Mouse (Mus musculus) spleen, postnatal 10 days (tissue): ENCODE measurements around the gene Tjap1.

ENCODE experiments used
- DNase-seq, 2 experiments: peaks; one replicate each; pipeline ENCODE4 v3.0.0; 2021 to 2022; ENCODE audit warnings: low spot score in 2 of 2

The Tjap1 gene

GRCm38 (mm10) chr17:46283140-46283539 lies 314 bp upstream of the Tjap1 start:
- DNase-seq, result no peak

- DNase-seq, result no peak
Measured at GRCm38 (mm10) chr17:46278011-46278765, 4.6 kb downstream of the Tjap1 start.

GRCm38 (mm10) chr17:46277586-46277985 lies 5.2 kb downstream of the Tjap1 start:
- no peak for DNase-seq

DNA sequence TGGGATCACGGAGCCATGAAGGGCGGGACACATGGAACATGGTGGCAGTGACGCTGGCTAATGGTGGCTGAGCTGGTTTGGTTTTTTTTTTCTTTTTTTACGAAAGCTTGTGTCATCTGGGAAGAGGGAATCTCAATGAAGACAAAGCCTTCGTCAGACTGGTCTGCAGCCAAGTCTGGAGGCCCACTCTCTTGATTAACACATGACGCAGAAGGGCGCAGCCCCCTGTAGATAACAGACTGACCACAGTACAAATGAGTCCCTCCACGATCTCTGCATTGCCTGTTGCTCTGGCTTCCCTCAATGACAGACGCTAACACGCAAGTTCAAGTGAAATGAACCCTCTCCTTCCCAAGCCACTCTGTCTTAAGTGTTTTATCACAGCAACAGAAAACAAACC lies 7.3 kb downstream of the Tjap1 start:
- DNase-seq, result no peak

DNA sequence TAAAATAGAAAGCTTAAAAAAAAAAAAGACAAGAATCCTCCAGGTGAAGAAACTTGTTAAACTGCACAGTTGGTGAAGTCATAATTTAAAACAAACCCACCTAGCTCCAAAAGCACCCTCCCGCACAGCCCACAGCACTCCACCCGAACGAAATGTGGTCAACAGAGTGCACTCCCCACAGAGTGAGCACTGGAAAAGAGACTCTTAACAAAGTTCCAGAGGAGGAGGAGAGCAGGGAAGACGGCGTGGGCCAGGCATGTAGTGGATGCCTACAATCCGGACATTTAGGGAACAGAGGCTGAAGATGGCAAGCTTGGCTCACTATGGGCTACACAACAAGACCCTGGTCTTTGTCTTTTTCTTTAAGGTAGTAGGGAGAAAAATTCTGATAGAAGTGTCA lies 7.8 kb downstream of the Tjap1 start:
- no peak for DNase-seq

DNA sequence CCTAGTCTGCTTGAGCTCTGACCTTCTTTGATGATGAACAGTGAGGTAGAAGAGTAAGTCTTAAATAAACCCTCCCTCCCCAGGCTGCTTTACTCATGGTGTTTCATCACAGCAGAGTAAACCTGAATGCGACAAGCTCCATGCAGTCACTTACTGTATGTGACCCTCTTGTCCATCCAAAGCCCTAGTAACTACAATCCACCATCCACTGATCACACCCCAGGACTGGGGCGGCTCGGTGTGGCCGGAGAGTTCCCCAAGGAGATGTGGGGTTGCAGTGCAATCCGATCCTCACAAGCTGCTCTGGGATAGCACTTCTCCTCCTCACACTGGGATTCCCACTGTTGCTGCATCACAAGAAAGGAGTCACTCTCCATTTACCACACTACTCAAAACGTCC lies 8.4 kb downstream of the Tjap1 start:
- DNase-seq, result no peak

- DNase-seq, result no peak
Measured at GRCm38 (mm10) chr17:46273803-46274236, 9.0 kb downstream of the Tjap1 start.

DNA sequence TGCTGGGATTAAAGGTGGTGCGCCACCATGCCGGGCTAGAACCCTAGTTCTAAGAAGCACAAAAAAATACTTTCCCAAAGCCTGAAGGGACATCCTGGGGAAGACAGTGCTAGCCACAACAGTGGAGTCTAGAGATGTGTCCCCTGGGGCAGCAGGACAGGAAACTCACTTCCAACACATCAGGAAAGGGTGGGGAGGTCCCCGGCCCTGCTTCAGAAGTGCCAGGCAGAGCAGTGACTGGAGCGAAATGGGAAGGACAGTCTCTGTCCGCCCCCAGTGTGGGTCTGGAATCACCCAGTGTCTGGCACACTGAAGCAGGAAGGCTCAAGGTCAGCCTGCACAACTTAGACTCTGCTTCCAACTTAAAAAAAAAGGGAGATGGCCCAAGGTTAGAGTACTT lies 10.2 kb downstream of the Tjap1 start:
- DNase-seq, result no peak

- DNase-seq, result no peak
Measured at GRCm38 (mm10) chr17:46272058-46272457, 10.8 kb downstream of the Tjap1 start.

GRCm38 (mm10) chr17:46269771-46270534 lies 12.9 kb downstream of the Tjap1 start:
- no peak for DNase-seq

GRCm38 (mm10) chr17:46268026-46268720 lies 14.7 kb downstream of the Tjap1 start:
- DNase-seq, result no peak

- DNase-seq, result no peak
Measured at GRCm38 (mm10) chr17:46267511-46267910, 15.3 kb downstream of the Tjap1 start.

DNA sequence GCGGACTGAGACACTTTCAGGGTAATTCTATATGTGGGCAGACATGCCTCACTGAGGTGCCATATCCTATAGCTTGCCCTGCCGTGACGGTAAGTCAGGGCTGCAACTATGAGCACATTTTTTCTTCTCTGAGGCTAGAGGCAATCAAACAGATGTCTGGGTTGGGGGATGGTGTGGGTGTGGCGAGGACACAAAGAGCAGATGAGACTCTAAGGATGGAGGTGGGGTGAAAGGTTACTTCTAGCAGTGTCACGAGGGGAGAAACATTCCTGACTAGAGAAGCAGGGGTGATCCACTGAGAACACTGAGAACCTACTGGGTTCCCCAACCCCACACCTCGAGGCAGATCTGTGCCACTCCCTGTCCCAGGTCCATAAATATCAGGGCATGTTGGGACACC lies 15.8 kb downstream of the Tjap1 start:
- DNase-seq, result no peak

DNA sequence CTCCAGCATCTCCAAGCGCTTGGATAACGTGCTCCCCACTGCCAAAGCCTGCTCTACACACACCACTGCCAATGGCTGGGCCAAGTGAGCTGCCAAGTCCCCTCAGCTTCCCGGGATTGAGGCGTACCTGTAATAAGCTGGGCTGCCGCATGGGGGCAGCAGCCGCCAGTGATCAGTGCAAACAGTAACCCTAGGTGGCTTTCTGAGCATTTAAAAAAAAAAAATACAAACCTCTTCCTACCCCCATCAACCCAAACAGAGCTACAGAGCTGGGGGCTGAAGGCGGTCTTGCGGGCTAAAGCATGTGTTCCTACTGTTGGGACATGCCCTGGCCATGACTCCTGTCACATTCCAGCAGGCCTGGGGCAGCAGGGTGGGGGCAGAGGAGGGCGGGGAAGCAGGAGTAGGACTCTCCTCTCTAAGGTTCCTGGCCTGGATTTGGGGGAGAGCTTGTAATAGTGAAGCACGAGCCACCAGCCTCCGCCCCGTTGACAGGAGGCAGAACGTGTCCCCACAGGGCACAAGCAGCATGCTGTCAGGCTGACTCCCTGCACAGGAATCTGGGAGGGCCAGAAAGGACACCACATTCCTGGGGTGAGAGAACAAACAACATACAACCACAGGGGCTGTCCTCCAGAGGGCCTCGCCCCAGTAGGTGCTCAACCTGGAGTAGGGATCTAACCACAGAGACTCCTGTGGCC lies 16.8 kb downstream of the Tjap1 start:
- peak; percentile 65 to 77 for DNase-seq

GRCm38 (mm10) chr17:46265502-46265901 lies 17.3 kb downstream of the Tjap1 start:
- DNase-seq, result no peak

- DNase-seq, result no peak
Measured at GRCm38 (mm10) chr17:46262201-46262694, 20.6 kb downstream of the Tjap1 start.

- no peak for DNase-seq
Measured at GRCm38 (mm10) chr17:46259675-46260074, 23.2 kb downstream of the Tjap1 start.

DNA sequence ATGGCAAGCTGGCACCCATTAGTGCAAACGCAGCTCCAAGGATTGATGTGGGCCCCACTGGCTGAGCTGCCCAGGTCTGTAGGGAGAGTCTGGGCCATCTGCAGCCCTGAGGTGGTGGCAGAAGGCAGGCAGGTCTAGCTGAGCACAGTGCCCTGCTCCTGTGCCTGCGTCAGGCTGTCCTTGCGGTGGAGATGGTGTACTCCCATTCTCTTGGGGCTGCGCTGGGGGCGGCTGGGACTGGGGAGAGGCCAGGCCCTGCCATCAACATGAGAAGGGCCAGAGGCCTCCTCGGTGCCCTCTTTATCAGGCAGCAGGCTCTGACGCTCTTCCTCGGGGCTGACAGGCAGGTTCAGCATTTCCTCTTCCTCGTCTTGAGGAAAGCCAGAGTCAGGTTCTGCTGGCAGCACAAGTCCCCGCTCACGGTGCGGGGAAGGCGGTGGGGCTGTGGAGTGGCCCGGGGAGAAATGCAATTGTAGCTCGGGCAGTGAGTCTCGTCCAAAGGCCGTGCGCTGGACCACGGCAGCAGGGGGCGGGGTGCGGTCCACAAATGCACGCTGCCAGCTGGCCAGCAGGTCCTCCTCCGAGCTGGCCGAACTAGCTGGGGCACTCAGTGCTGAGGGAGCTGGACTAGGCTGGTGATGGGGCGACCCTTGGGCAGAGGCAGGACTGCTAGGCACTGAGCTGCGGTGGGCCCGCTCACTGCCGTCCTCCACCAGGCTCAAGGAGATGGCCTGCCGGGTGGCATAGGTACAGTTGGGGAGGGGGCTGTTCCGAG lies 24.4 kb downstream of the Tjap1 start:
- no peak for DNase-seq

- DNase-seq, result no peak
Measured at GRCm38 (mm10) chr17:46255147-46255546, 27.7 kb downstream of the Tjap1 start.

GRCm38 (mm10) chr17:46254106-46254505 lies 28.7 kb downstream of the Tjap1 start:
- peak; percentile 28 to 42 for DNase-seq
